Mouse (Mus musculus): Measurements from ENCODE around the gene Gm10190. TPM values are rescaled to one million over a fixed set of nuclear protein-coding genes. Genes with fewer than 3 reads are reported as not detected.
A peak's percentile ranks its signal among the peaks of the same experiment; 100 is the strongest.

Gene Gm10190
- polyA plus RNA-seq (2012; rRNA removed) (not detected in 2 replicates), polyA plus RNA-seq (2014; fragmentation: Nextera tagmentation; extraction: Ambion mirVana) (not detected in 2 replicates)

DNA sequence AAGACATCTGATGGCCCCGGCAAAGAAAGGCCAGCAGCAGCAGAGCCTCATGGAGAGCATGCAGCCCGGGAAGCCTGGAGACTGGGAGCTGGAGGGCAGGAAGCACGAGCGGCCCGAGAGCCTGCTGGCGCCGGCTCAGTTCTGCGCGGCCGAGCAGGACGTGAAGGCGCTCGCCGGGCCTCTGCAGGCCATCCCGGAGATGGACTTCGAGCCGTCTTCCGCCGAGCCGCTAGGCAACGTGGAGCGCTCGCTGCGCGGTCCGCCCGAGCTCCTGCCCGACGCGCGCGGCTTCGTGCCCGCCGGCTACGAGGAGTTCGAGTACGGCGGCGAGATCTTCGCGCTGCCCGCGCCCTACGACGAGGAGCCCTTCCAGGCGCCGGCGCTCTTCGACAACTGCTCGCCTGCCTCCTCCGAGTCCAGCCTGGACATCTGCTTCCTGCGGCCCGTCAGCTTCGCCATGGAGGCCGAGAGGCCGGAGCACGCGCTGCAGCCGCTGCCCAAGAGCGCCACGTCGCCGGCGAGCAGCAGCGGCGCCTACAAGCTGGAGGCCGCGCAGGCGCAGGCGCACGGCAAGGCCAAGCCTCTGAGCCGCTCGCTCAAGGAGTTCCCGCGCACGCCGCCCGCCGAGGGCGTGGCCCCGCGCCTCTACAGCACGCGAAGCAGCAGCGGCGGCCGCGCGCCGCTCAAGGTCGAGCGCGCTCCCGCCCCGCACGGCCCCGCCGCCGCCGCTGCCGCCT is at the start of gene Gm10190:
Gene Gm10190, minus strand, starts transcription at position 553 of the 737 bp plus-strand sequence.
- H3K27me3 ChIP-seq (ENCODE audit: control insufficient read depth, insufficient read depth, low read length) = peaks cover 17% of the 10 kb centered on the region
- peak; percentile 50 to 67 (median 65) for DNase-seq (ENCODE audit: low read depth in 3 of 3, low spot score in 3 of 3)
- H3K4me3 ChIP-seq (ENCODE audit: insufficient read depth in 1 of 2, low read depth in 2 of 2, low read length in 2 of 2) = peak within 1 kb of the TSS; percentile 23 to 34
- 7% methylated on average over 97 of the region's 102 CpGs for WGBS (ENCODE audit: insufficient replicate concordance)
- no peaks in the 10 kb centered on the region for H3K9me3 ChIP-seq (ENCODE audit: control insufficient read depth, low read length)
- TF ChIP-seq EP300 (IDR thresholded peaks at IDR 0.05; ENCODE audit: low read depth) (no peak), CTCF (IDR thresholded peaks at IDR 0.05; ENCODE audit: low read depth) (no peak)
- peak; percentile 91 for ATAC-seq (ENCODE audit: insufficient read depth)
- no peaks in the 10 kb centered on the region for H3K36me3 ChIP-seq (replicated peaks; ENCODE audit: control insufficient read depth, insufficient read depth, low read depth)
- H3K4me2 ChIP-seq (ENCODE audit: low read depth) = peak within 1 kb of the TSS; percentile 59
- 0 out of 4 replicates have a peak, but pooled peaks cover 0 to 2% of the 10 kb centered on the region in 2 experiments for H3K4me1 ChIP-seq (replicated peaks; ENCODE audit: control insufficient read depth in 2 of 2, insufficient read depth in 2 of 2, low read length in 1 of 2)
- H3K9ac ChIP-seq (replicated peaks) = no peak within 1 kb of the TSS; the same call in 1 of the 2 replicates
- no peak within 1 kb of the TSS for H3K27ac ChIP-seq

DNA sequence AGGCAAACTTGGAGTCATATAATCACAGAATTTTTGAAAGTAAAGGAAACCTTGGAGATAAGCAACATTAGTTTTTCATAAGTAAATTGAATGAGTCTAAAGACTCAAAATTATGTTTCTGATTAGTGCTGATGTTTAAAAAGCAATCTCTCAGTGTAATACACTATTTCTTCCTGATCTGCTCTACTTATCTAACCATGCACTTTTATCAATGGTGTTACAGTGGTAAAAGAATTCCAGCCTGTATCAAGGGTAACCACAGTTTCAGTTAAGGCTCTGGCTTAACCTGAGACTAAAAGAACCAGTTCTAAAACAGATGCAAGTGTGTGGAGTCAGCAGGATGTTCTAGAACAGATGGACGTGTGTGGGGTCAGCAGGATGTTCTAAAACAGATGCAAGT is 47.7 kb upstream of the Gm10190 start:
- no peak overlapping the region for H3K27ac ChIP-seq
- H3K27me3 ChIP-seq (ENCODE audit: control insufficient read depth, insufficient read depth, low read length) = no peaks in the 10 kb centered on the region
- no peak overlapping the region for H3K4me3 ChIP-seq (ENCODE audit: insufficient read depth in 1 of 2, low read depth in 2 of 2, low read length in 2 of 2)
- no peak for DNase-seq (ENCODE audit: low read depth in 3 of 3, low spot score in 3 of 3)
- ATAC-seq (ENCODE audit: insufficient read depth) = no peak
- no peak overlapping the region for H3K4me2 ChIP-seq (ENCODE audit: low read depth)
- no peak for TF ChIP-seq EP300 (IDR thresholded peaks at IDR 0.05; ENCODE audit: low read depth)
- H3K4me1 ChIP-seq (replicated peaks; ENCODE audit: control insufficient read depth in 2 of 2, insufficient read depth in 2 of 2, low read length in 1 of 2) = no peaks in the 10 kb centered on the region
- no peaks in the 10 kb centered on the region for H3K9me3 ChIP-seq (ENCODE audit: control insufficient read depth, low read length)
- 77% methylated on average over 1 of the region's 1 CpGs for WGBS (ENCODE audit: insufficient replicate concordance)
- no peak overlapping the region for H3K9ac ChIP-seq (replicated peaks)
- peaks cover 9% of the 10 kb centered on the region for H3K36me3 ChIP-seq (replicated peaks; ENCODE audit: control insufficient read depth, insufficient read depth, low read depth)

GRCm38 (mm10) chr17:80418572-80419210 is 45.4 kb upstream of the Gm10190 start:
- 55% methylated on average over 10 of the region's 10 CpGs for WGBS (ENCODE audit: insufficient replicate concordance)

DNA sequence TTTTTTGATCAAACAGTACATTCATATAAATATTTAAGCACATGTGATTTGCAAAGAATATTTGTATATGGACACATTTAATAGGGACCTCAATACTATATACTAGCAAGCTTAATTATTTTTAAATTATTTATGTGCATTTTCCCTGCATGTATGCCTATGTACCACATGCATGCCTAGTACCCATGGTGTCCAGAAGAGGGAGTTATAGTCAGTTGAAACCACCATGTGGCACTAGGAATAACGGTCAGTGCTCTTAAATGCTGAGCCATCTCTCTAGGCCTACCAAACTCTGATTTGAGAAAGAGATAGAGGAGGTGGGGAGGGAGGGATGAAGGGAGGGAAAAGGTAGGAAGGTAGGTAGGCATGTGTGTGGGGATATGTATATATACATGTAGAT is 37.8 kb upstream of the Gm10190 start:
- Histone ChIP-seq H3K27me3 (ENCODE audit: control insufficient read depth, insufficient read depth, low read length) (no peaks in the 10 kb centered on the region), H3K9me3 (ENCODE audit: control insufficient read depth, low read length) (no peaks in the 10 kb centered on the region; the same call in 1 of the 2 replicates), H3K27ac (no peak overlapping the region), H3K36me3 (replicated peaks; ENCODE audit: control insufficient read depth, insufficient read depth, low read depth) (peaks cover 22% of the 10 kb centered on the region), H3K4me2 (ENCODE audit: low read depth) (no peak overlapping the region), H3K4me3 (ENCODE audit: insufficient read depth in 1 of 2, low read depth in 2 of 2, low read length in 2 of 2) (no peak overlapping the region), H3K4me1 (replicated peaks; ENCODE audit: control insufficient read depth in 2 of 2, insufficient read depth in 2 of 2, low read length in 1 of 2) (no peaks in the 10 kb centered on the region), H3K9ac (replicated peaks) (no peak overlapping the region)
- DNase-seq (ENCODE audit: low read depth in 3 of 3, low spot score in 3 of 3) (no peak), ATAC-seq (ENCODE audit: insufficient read depth) (no peak)
- TF ChIP-seq CTCF (IDR thresholded peaks at IDR 0.05; ENCODE audit: low read depth) (peak; percentile 32; the same call in 1 of the 2 replicates), EP300 (IDR thresholded peaks at IDR 0.05; ENCODE audit: low read depth) (no peak)
- 48% methylated on average over 1 of the region's 1 CpGs for WGBS (ENCODE audit: insufficient replicate concordance)

More at GRCm38 (mm10) chr17:80418572-80419210, 45.4 kb upstream of the Gm10190 start:
- Histone ChIP-seq H3K9ac (replicated peaks) (no peak overlapping the region), H3K36me3 (replicated peaks; ENCODE audit: control insufficient read depth, insufficient read depth, low read depth) (peaks cover 12% of the 10 kb centered on the region), H3K4me3 (ENCODE audit: insufficient read depth in 1 of 2, low read depth in 2 of 2, low read length in 2 of 2) (no peak overlapping the region), H3K9me3 (ENCODE audit: control insufficient read depth, low read length) (no peaks in the 10 kb centered on the region), H3K27ac (no peak overlapping the region), H3K27me3 (ENCODE audit: control insufficient read depth, insufficient read depth, low read length) (no peaks in the 10 kb centered on the region), H3K4me1 (replicated peaks; ENCODE audit: control insufficient read depth in 2 of 2, insufficient read depth in 2 of 2, low read length in 1 of 2) (no peaks in the 10 kb centered on the region), H3K4me2 (ENCODE audit: low read depth) (no peak overlapping the region)
- ATAC-seq (ENCODE audit: insufficient read depth) (no peak), DNase-seq (ENCODE audit: low read depth in 3 of 3, low spot score in 3 of 3) (no peak)
- no peak for TF ChIP-seq EP300 (IDR thresholded peaks at IDR 0.05; ENCODE audit: low read depth)
- TF ChIP-seq CTCF (IDR thresholded peaks at IDR 0.05; ENCODE audit: low read depth) = no peak

- Histone ChIP-seq H3K9ac (replicated peaks) (no peak overlapping the region), H3K9me3 (ENCODE audit: control insufficient read depth, low read length) (no peaks in the 10 kb centered on the region), H3K4me3 (ENCODE audit: insufficient read depth in 1 of 2, low read depth in 2 of 2, low read length in 2 of 2) (no peak overlapping the region), H3K36me3 (replicated peaks; ENCODE audit: control insufficient read depth, insufficient read depth, low read depth) (peaks cover 8% of the 10 kb centered on the region), H3K4me1 (replicated peaks; ENCODE audit: control insufficient read depth in 2 of 2, insufficient read depth in 2 of 2, low read length in 1 of 2) (0 out of 4 replicates have a peak, but pooled peaks cover 0 to 2% of the 10 kb centered on the region in 2 experiments), H3K27me3 (ENCODE audit: control insufficient read depth, insufficient read depth, low read length) (no peaks in the 10 kb centered on the region), H3K27ac (no peak overlapping the region), H3K4me2 (ENCODE audit: low read depth) (no peak overlapping the region)
- no peak for ATAC-seq (ENCODE audit: insufficient read depth)
- DNase-seq (ENCODE audit: low read depth in 3 of 3, low spot score in 3 of 3) = no peak
- 82% methylated on average over 7 of the region's 7 CpGs for WGBS (ENCODE audit: insufficient replicate concordance)
- TF ChIP-seq EP300 (IDR thresholded peaks at IDR 0.05; ENCODE audit: low read depth) = no peak
- no peak for TF ChIP-seq CTCF (IDR thresholded peaks at IDR 0.05; ENCODE audit: low read depth)
These were observed 24.9 kb upstream of the Gm10190 start for GRCm38 (mm10) chr17:80398243-80398642.
